Comparison of ENCODE assay signal across 8 mouse cellular contexts in the genomic region with DNA sequence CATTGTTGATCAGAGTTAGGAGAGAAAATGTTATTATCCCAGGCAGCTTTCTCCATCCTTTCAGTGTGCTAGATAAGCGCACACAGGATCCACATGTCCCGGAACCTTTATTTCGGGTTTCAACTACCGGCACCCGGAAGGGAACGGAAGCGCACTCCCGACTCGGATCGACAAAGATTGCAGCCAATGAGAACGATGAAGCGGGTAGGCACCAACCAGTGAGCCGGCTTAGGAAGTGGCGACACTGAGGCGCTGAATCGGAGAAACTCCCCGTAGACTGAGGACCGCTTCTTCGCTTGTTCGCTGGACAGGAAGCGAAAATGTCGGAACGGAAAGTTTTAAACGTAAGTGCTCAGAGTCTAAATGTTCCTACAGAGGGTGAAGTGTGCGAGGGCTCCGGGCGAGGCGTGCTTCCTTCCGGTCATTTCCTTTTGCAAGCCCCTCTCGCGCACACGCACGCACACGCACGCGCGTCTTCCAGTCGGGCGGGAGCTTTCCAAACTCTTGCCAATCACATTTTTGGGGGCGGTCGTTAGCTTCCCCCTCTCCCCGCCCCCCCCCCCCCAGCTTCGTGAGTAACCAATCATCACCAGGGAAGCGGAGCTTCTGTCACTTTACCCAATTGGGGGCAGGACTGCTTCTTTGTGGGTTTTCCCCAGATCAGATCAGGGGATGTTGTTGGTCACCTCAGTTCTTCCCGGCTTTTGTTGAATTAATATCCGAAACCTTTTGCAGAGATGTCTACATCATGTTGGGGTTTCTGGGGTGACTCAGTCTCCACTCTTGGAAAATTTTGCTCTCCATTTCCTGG. TPM values are rescaled to one million over a fixed set of nuclear protein-coding genes. Genes with fewer than 3 reads are reported as not detected.
DNase-seq lines count a peak whose midpoint lies in the region; ATAC-seq lines count a peak whose summit lies in the region.

Gene Yju2, plus strand, starts transcription at position 182 of the 811 bp plus-strand sequence.

- DNase-seq in adrenal gland, adult (ENCODE audit: inconsistent age in 2 of 2, low spot score in 1 of 2): peak; percentile 93 to 99
- DNase-seq in embryo, embryonic 10.5 days (ENCODE audit: low spot score): peak; percentile 98
- peak; percentile 89 for DNase-seq in gastrocnemius, postnatal 14 days
- DNase-seq in left cerebral cortex, postnatal 10 days (ENCODE audit: extremely low spot score in 1 of 2, low spot score in 2 of 2): peak; percentile 94 to 95
- DNase-seq in right cerebral cortex, postnatal 25 days: peak; percentile 93
- DNase-seq in urinary bladder, postnatal 4 days (ENCODE audit: low spot score in 2 of 2): peak; percentile 90 to 91

- ATAC-seq in inflammation-experienced regulatory T-cells, adult 6 months: peak; percentile 93
- ATAC-seq in megakaryocyte-erythroid progenitor cell, adult 5-6 weeks (replicated peaks; ENCODE audit: low FRiP score, low TSS enrichment, poor library complexity, severe bottlenecking): peak; percentile 91

- intact Hi-C loops in gastrocnemius, postnatal 14 days (cut with DNase I; ENCODE audit: low total_unique reads): no loop called here
- intact Hi-C loops in left cerebral cortex, postnatal 10 days (cut with DNase I): loop anchor here (5.0 kb wide), 1 partner anchor 257 kb away; no protein-coding TSS in a partner anchor

RNA-seq across cellular contexts. Expression of gene Yju2, which starts in this region (rescaled TPM):
- 10 to 100 TPM in 1 of 2 experiments, 1 to 10 TPM in 1; 9.3 to 10.3 TPM for total RNA-seq in gastrocnemius, postnatal 14 days (2021)
- 10 to 100 TPM; 25.6 to 36.5 (median 33.0) TPM for polyA plus RNA-seq in inflammation-experienced regulatory T-cells, adult 6 months (2017; shearing (Covaris generic))
- total RNA-seq in left cerebral cortex, postnatal 10 days (2021): 10 to 100 TPM; 12.7 to 16.5 TPM
- 11.2 and 18.7 TPM in 2 replicates for total RNA-seq in megakaryocyte-erythroid progenitor cell, adult 5-6 weeks (2014; fragmentation: Nextera tagmentation)
- 17.1 and 25.5 TPM in 2 replicates for total RNA-seq in megakaryocyte-erythroid progenitor cell, adult 5-6 weeks (2017)

Comparison
In these comparisons a context has a peak if more than half of its experiments do, and no peak if none do; other contexts are left out.
1. Peak in every context shown above with its lines: DNase-seq and ATAC-seq.